In the genomic region with DNA sequence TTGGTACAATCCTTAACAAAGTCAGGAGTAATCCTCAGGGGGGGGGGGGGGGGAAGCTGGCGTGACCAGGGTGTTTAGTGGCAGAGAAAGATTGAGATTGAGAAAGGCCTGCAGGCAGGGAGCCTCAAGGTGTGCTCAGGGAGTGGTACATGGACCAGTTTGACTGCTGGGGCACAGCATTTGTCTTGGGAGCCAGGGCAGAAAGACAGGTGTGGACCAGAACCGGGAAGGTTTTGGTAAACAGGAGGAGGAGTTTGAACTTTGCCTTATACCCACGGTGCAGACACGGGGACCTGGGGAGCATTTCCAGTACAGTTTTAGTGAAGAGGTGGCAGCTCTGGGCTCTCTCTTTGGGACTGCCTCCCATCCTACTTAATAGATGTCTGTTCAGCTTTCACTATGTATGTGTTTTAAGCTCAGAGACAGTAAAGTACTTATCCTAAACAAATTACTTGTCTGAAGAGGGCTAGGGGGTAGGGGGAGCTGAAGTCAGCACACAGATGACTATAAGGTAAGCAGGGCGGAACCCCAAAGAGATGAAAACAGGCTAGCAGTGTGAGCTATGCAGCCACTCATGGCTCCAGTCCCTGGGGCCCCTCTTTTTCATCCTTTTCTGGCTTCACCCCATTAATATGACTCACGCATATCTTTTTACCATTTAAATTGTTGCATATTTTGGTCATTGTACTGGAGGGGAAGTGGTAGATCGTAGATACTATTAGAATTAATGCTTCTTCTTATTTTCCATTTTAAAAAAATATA, we compare ENCODE assay signal across 9 mouse cellular contexts. TPM values are rescaled to one million over a fixed set of nuclear protein-coding genes. Genes with fewer than 3 reads are reported as not detected.
DNase-seq lines count a peak whose midpoint lies in the region; ATAC-seq lines count a peak whose summit lies in the region.
"Had no signal": no experiment of that assay in that cellular context is flagged by ENCODE, and none has a peak within 500 bp of the region (broad histone marks: within the 10 kb centered on the region; RNA-seq: fewer than 3 reads in every experiment).

No protein-coding gene starts in this region.

- intact Hi-C loops in heart, postnatal 14 days (cut with DNase I): loop anchor here (2.0 to 5.0 kb wide), 2 partner anchors 23 to 107 kb away; no protein-coding TSS in a partner anchor

- H3K9ac ChIP-seq in heart, embryonic 14.5 days (ENCODE audit: low read length): peak overlapping the region; percentile 67
- H3K9ac ChIP-seq in hindbrain, embryonic 15.5 days: no peak overlapping the region
- peak overlapping the region; percentile 50 for H3K9ac ChIP-seq in midbrain, embryonic 13.5 days (replicated peaks)

- H3K9me3 ChIP-seq in heart, embryonic 14.5 days (ENCODE audit: control insufficient read depth, low read length): no peaks in the 10 kb centered on the region
- no peaks in the 10 kb centered on the region for H3K9me3 ChIP-seq in hindbrain, embryonic 15.5 days
- H3K9me3 ChIP-seq in midbrain, embryonic 13.5 days: no peaks in the 10 kb centered on the region

- no peaks in the 10 kb centered on the region for H3K36me3 ChIP-seq in heart, embryonic 14.5 days (ENCODE audit: control insufficient read depth, insufficient read depth, low read length)
- no peaks in the 10 kb centered on the region for H3K36me3 ChIP-seq in hindbrain, embryonic 15.5 days
- no peaks in the 10 kb centered on the region for H3K36me3 ChIP-seq in midbrain, embryonic 13.5 days

- peak overlapping the region in 1 of 2 experiments; percentile 28; a peak in 2 of 4 replicates for H3K27ac ChIP-seq in heart, embryonic 14.5 days (replicated peaks in 1 of 2; ENCODE audit: control insufficient read depth in 1 of 2, insufficient read depth in 1 of 2, low read depth in 2 of 2, low read length in 2 of 2)
- no peak overlapping the region for H3K27ac ChIP-seq in brown adipose tissue, adult 24 weeks (replicated peaks; ENCODE audit: low read depth, low read length)
- H3K27ac ChIP-seq in hindbrain, embryonic 15.5 days (replicated peaks): no peak overlapping the region
- no peak overlapping the region for H3K27ac ChIP-seq in midbrain, embryonic 13.5 days

- H3K4me3 ChIP-seq in heart, embryonic 14.5 days (ENCODE audit: control insufficient read depth in 1 of 2, insufficient read depth in 1 of 2, low read depth in 1 of 2, low read length in 2 of 2): peak overlapping the region; percentile 43 to 54; a peak in 2 of 4 replicates
- peak overlapping the region; percentile 32; the same call in 1 of the 2 replicates for H3K4me3 ChIP-seq in brown adipose tissue, adult 24 weeks (ENCODE audit: insufficient read depth, low read depth, low read length)
- peak overlapping the region; percentile 42 for H3K4me3 ChIP-seq in hindbrain, embryonic 15.5 days
- peak overlapping the region; percentile 49 for H3K4me3 ChIP-seq in midbrain, embryonic 13.5 days (replicated peaks)

- ATAC-seq in heart, embryonic 14.5 days (ENCODE audit: insufficient number of reproducible peaks, insufficient read depth, low FRiP score, low read depth): no peak
- ATAC-seq in hindbrain, embryonic 15.5 days (ENCODE audit: low FRiP score, low read depth): no peak
- ATAC-seq in midbrain, embryonic 13.5 days: peak; percentile 38; the same call in 1 of the 2 replicates

- no peak for DNase-seq in heart, postnatal 14 days
- no peak for DNase-seq in layer of hippocampus, postnatal 10 days (ENCODE audit: low spot score in 2 of 2)
- no peak for DNase-seq in adrenal gland, postnatal 4 days (ENCODE audit: low spot score in 2 of 2)
- DNase-seq in thymus, postnatal 4 days: no peak
- DNase-seq: layer of hippocampus, postnatal 36 days had no signal

- 41% methylated on average over 7 of the region's 7 CpGs for WGBS in heart, embryonic 14.5 days
- WGBS in hindbrain, embryonic 15.5 days: 41% methylated on average over 7 of the region's 7 CpGs
- WGBS in midbrain, embryonic 13.5 days: 43% methylated on average over 7 of the region's 7 CpGs

- H3K4me2 ChIP-seq in heart, embryonic 14.5 days (ENCODE audit: low read length): peak overlapping the region; percentile 88
- H3K4me2 ChIP-seq in hindbrain, embryonic 15.5 days: peak overlapping the region; percentile 97
- H3K4me2 ChIP-seq in midbrain, embryonic 13.5 days (replicated peaks): peak overlapping the region; percentile 93

- H3K27me3 ChIP-seq in heart, embryonic 14.5 days (ENCODE audit: control insufficient read depth, insufficient read depth, low read length): no peaks in the 10 kb centered on the region
- no peaks in the 10 kb centered on the region for H3K27me3 ChIP-seq in hindbrain, embryonic 15.5 days
- H3K27me3 ChIP-seq in midbrain, embryonic 13.5 days: peaks cover 46% of the 10 kb centered on the region

- H3K4me1 ChIP-seq in heart, embryonic 14.5 days (ENCODE audit: control insufficient read depth in 2 of 2, insufficient read depth in 2 of 2, low read length in 2 of 2): peaks cover 28 to 53% of the 10 kb centered on the region in 2 experiments
- H3K4me1 ChIP-seq in brown adipose tissue, adult 24 weeks (ENCODE audit: control insufficient read depth, insufficient read depth, insufficient read length, low read length): peaks cover 12% of the 10 kb centered on the region
- peaks cover 15% of the 10 kb centered on the region for H3K4me1 ChIP-seq in hindbrain, embryonic 15.5 days (replicated peaks)
- peaks cover 15% of the 10 kb centered on the region for H3K4me1 ChIP-seq in midbrain, embryonic 13.5 days (replicated peaks)

RNA-seq across cellular contexts. Expression of gene Epha1, which starts 0.8 kb away (rescaled TPM):
- 0.96 and 1.1 TPM in 2 replicates for polyA plus RNA-seq in heart, embryonic 14.5 days (2014; fragmentation: Nextera tagmentation; extraction: Ambion mirVana)
- total RNA-seq in heart, postnatal 14 days (2021): under 1 TPM; 0.51 to 0.67 TPM
- polyA plus RNA-seq in brown adipose tissue, adult 24 weeks (2012; ENCODE audit: insufficient read depth, insufficient read length, missing spikeins): not detected in 2 replicates
- polyA plus RNA-seq in hindbrain, embryonic 15.5 days (2015; fragmentation: Nextera tagmentation; extraction: Ambion mirVana): 0.29 and 0.56 TPM in 2 replicates
- polyA plus RNA-seq in midbrain, embryonic 13.5 days (2015; fragmentation: Nextera tagmentation; extraction: Ambion mirVana): 0.24 TPM in 2 replicates
- under 1 TPM in 1 of 2 experiments, not detected in 1; 0.39 TPM for total RNA-seq in layer of hippocampus, postnatal 10 days (2021)
- total RNA-seq in adrenal gland, postnatal 4 days (2021): 1 to 10 TPM; 3.2 to 4.9 TPM

RNA-seq across cellular contexts. Expression of gene Zyx, which starts 24.4 kb away (rescaled TPM):
- 167 and 173 TPM in 2 replicates for polyA plus RNA-seq in heart, embryonic 14.5 days (2014; fragmentation: Nextera tagmentation; extraction: Ambion mirVana)
- total RNA-seq in heart, postnatal 14 days (2021): 10 to 100 TPM; 78.9 to 88.6 TPM
- 16.2 and 22.0 TPM in 2 replicates for polyA plus RNA-seq in brown adipose tissue, adult 24 weeks (2012; ENCODE audit: insufficient read depth, insufficient read length, missing spikeins)
- 50.2 and 63.0 TPM in 2 replicates for polyA plus RNA-seq in hindbrain, embryonic 15.5 days (2015; fragmentation: Nextera tagmentation; extraction: Ambion mirVana)
- 43.2 and 46.2 TPM in 2 replicates for polyA plus RNA-seq in midbrain, embryonic 13.5 days (2015; fragmentation: Nextera tagmentation; extraction: Ambion mirVana)
- 10 to 100 TPM; 54.0 to 56.2 TPM for total RNA-seq in layer of hippocampus, postnatal 10 days (2021)
- 100 to 1,000 TPM; 106 to 111 TPM for total RNA-seq in adrenal gland, postnatal 4 days (2021)

RNA-seq across cellular contexts. Expression of gene Tas2r143, which starts 26.2 kb away (rescaled TPM):
- not detected in 2 replicates for polyA plus RNA-seq in heart, embryonic 14.5 days (2014; fragmentation: Nextera tagmentation; extraction: Ambion mirVana)
- total RNA-seq in heart, postnatal 14 days (2021): not detected
- not detected in 2 replicates for polyA plus RNA-seq in brown adipose tissue, adult 24 weeks (2012; ENCODE audit: insufficient read depth, insufficient read length, missing spikeins)
- not detected in 2 replicates for polyA plus RNA-seq in hindbrain, embryonic 15.5 days (2015; fragmentation: Nextera tagmentation; extraction: Ambion mirVana)
- not detected in 2 replicates for polyA plus RNA-seq in midbrain, embryonic 13.5 days (2015; fragmentation: Nextera tagmentation; extraction: Ambion mirVana)
- under 1 TPM in 1 of 2 experiments, not detected in 1; 0.43 TPM for total RNA-seq in layer of hippocampus, postnatal 10 days (2021)
- total RNA-seq in adrenal gland, postnatal 4 days (2021): 1 to 10 TPM; 2.7 TPM

RNA-seq across cellular contexts. Expression of gene Tas2r135, which starts 31.4 kb away (rescaled TPM):
- not detected in 2 replicates for polyA plus RNA-seq in heart, embryonic 14.5 days (2014; fragmentation: Nextera tagmentation; extraction: Ambion mirVana)
- total RNA-seq in heart, postnatal 14 days (2021): under 1 TPM in 1 of 2 experiments, not detected in 1; 0.39 TPM
- not detected in 2 replicates for polyA plus RNA-seq in brown adipose tissue, adult 24 weeks (2012; ENCODE audit: insufficient read depth, insufficient read length, missing spikeins)
- not detected in 2 replicates for polyA plus RNA-seq in hindbrain, embryonic 15.5 days (2015; fragmentation: Nextera tagmentation; extraction: Ambion mirVana)
- not detected in 2 replicates for polyA plus RNA-seq in midbrain, embryonic 13.5 days (2015; fragmentation: Nextera tagmentation; extraction: Ambion mirVana)
- under 1 TPM in 1 of 2 experiments, not detected in 1; 0.34 TPM for total RNA-seq in layer of hippocampus, postnatal 10 days (2021)
- 1 to 10 TPM; 1.2 to 1.8 TPM for total RNA-seq in adrenal gland, postnatal 4 days (2021)
- total RNA-seq: layer of hippocampus, postnatal 36 days had no signal

RNA-seq across cellular contexts. Expression of gene Fam131b, which starts 49.4 kb away (rescaled TPM):
- polyA plus RNA-seq in heart, embryonic 14.5 days (2014; fragmentation: Nextera tagmentation; extraction: Ambion mirVana): 0.14 and 0.20 TPM in 2 replicates
- total RNA-seq in heart, postnatal 14 days (2021): 1 to 10 TPM; 1.1 to 1.2 TPM
- not detected in 2 replicates for polyA plus RNA-seq in brown adipose tissue, adult 24 weeks (2012; ENCODE audit: insufficient read depth, insufficient read length, missing spikeins)
- polyA plus RNA-seq in hindbrain, embryonic 15.5 days (2015; fragmentation: Nextera tagmentation; extraction: Ambion mirVana): 6.5 and 7.5 TPM in 2 replicates
- 5.4 and 5.7 TPM in 2 replicates for polyA plus RNA-seq in midbrain, embryonic 13.5 days (2015; fragmentation: Nextera tagmentation; extraction: Ambion mirVana)
- 10 to 100 TPM; 75.7 to 81.3 TPM for total RNA-seq in layer of hippocampus, postnatal 10 days (2021)
- 1 to 10 TPM; 1.3 to 1.5 TPM for total RNA-seq in adrenal gland, postnatal 4 days (2021)
